Mouse (Mus musculus) intestine, embryonic 14.5 days (tissue): Measurements from ENCODE around the gene Smg1. TPM values are rescaled to one million over a fixed set of nuclear protein-coding genes. Genes with fewer than 3 reads are reported as not detected.

Experiments used
- ATAC-seq: fragments of 200-750 bp; cut with Nextera tagmentation; replicated peaks from 2 replicates; pipeline ENCODE4 v1.8.0; 2017; ENCODE audit warnings: low read depth, moderate number of reproducible peaks, moderate TSS enrichment, moderate library complexity; ENCODE audit not compliant: low FRiP score, low TSS enrichment
- DNase-seq: peaks from one replicate; pipeline ENCODE4 v3.0.0-alpha.2; 2018; ENCODE audit warnings: low spot score
- H3K27ac ChIP-seq: fragments of 300-500 bp; sonication (generic); 2 replicates; pipeline ENCODE4 v1.5.1; 2014; ENCODE audit warnings: low read depth, mild to moderate bottlenecking, control low read depth
- H3K27me3 ChIP-seq: fragments of 300-500 bp; sonication (generic); replicated peaks from 2 replicates; pipeline ENCODE4 v1.6.1; 2014; ENCODE audit warnings: low read length, control low read depth; ENCODE audit not compliant: control insufficient read depth, insufficient read depth
- H3K36me3 ChIP-seq: fragments of 300-500 bp; sonication (generic); 2 replicates; pipeline ENCODE4 v1.6.1; 2014; ENCODE audit warnings: low read length, control low read depth; ENCODE audit not compliant: control insufficient read depth, insufficient read depth
- H3K4me1 ChIP-seq: fragments of 300-500 bp; sonication (generic); replicated peaks from 2 replicates; pipeline ENCODE4 v1.6.1; 2014; ENCODE audit warnings: low read length, control low read depth, mixed read lengths; ENCODE audit not compliant: control insufficient read depth, insufficient read depth
- H3K4me2 ChIP-seq: fragments of 300-500 bp; sonication (generic); 2 replicates; pipeline ENCODE4 v1.6.1; 2014; ENCODE audit warnings: low read length
- H3K4me3 ChIP-seq: fragments of 300-500 bp; sonication (generic); 2 replicates; pipeline ENCODE4 v1.5.1; 2014; ENCODE audit warnings: low read depth, low read length, control low read depth, mixed read lengths
- H3K9ac ChIP-seq: fragments of 300-500 bp; sonication (generic); 2 replicates; pipeline ENCODE4 v1.6.1; 2014; ENCODE audit warnings: mild to moderate bottlenecking, low read length
- H3K9me3 ChIP-seq: fragments of 300-500 bp; sonication (generic); 2 replicates; pipeline ENCODE4 v1.6.1; 2016; ENCODE audit warnings: low read length, control low read depth; ENCODE audit not compliant: control insufficient read depth
- WGBS: fragments of 180-500 bp; shearing (Covaris S2); extraction: QIAGEN DNeasy Blood & Tissue Kit; methylation state at CpG from one replicate; pipeline ENCODE4 v1.1.7; 2014; 5-methylcytosine and 5-hydroxymethylcytosine counted together
- polyA plus RNA-seq: library from polyadenylated mRNA; unstranded; fragments of >200 nt; fragmentation: Nextera tagmentation; extraction: Ambion mirVana; gene quantifications from 2 replicates; pipeline ENCODE4 v1.2.1, GENCODE M21; 2014

Smg1 gene
- polyA plus RNA-seq, 1 experiment from 2014 or later = 26.4 TPM

DNA sequence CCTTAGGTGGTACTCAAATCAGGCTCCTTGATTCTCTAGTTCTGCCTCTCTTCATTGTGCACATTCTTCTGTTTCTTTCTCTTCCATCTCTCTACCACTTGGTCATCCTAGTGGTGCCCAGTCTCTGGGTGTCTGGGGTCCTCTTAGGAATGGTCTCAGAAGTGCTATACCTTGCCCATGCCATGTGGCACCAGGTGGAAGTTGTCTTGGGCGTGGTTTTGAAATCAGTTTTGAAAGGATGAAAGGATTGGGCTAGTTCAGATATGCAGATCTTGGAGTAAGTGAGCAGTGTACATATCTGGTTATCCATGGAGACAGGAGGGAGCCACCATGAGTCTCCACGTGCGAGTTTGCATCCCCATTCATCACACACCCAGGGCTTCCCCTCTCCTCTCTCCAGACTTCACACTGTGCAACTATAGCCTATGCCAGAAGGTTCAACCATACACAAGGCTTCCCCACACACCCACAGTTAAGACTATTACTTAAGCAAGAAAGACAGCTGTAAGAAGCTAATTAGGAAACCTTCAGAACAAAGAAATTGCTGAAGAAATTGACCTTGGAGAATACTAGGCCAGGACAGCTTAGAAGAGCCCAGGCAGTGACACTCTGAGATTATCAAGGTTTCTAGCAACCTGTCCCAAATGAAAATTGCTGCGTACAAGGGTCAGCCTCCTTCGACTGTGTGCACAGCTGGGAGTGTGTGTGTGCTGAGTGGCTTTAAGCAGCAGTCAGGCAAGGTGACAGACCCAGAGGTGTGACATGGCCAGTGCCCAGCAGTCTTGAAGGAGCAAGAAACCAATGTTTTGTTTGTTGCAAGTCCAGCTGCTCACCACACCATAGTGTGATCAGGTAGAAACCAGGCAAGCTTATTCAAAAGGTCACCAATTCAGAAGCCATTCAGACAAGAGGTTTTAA is 139.7 kb downstream of the Smg1 start:
- 45% methylated on average over 5 of the region's 5 CpGs for WGBS
- no peak for DNase-seq
- no peaks in the 10 kb centered on the region for H3K9me3 ChIP-seq
- no peaks in the 10 kb centered on the region for H3K4me1 ChIP-seq
- H3K27me3 ChIP-seq = no peaks in the 10 kb centered on the region
- H3K9ac ChIP-seq = no peak overlapping the region
- H3K27ac ChIP-seq = no peak overlapping the region
- no peak overlapping the region for H3K4me2 ChIP-seq
- no peak overlapping the region for H3K4me3 ChIP-seq
- H3K36me3 ChIP-seq = peaks cover 45% of the 10 kb centered on the region
- peak; percentile 29; the same call in 1 of the 2 replicates for ATAC-seq

DNA sequence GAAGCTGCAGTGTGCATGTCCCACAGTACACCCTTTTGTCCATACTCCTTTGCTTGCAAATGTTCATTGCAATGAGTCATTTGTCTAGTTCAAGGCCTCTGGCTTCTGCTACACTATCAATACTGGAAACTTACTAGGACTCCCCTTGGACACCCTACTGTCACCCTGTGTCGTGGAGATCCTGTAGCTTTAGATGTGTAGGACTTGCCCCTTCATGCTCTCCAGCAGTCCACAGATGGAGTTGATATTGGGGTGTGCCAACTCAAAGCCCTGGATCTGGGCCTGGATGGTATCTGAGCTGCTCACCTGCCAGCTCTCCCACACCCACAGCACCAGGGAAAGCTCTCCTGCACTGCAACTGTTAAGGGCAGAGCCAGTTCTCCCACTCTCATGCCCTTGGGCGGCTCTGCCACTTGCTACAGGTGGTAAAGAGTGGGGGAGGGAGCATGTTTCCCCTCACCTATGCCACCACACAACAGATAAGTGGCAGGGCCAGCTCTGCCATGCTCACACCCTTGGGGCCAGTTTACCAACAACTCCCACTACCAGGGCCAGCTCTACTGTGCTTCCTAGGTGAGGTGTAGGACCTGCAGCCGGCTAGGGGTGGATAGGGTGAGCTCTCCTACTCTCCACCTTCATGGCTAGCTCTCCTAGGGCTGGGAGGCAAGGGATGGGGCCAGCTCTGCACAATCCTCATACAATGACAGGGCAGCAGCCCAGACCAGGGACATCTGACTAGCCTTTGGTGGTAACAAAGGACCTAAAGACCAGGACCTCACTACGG is 140.6 kb downstream of the Smg1 start:
- Histone ChIP-seq H3K27me3 (no peaks in the 10 kb centered on the region), H3K4me2 (no peak overlapping the region), H3K4me3 (no peak overlapping the region), H3K9me3 (no peaks in the 10 kb centered on the region), H3K27ac (no peak overlapping the region), H3K9ac (no peak overlapping the region), H3K4me1 (no peaks in the 10 kb centered on the region), H3K36me3 (peaks cover 36% of the 10 kb centered on the region)
- peak; percentile 40 for ATAC-seq
- peak; percentile 63 for DNase-seq
- WGBS = 50% methylated on average over 4 of the region's 4 CpGs

DNA sequence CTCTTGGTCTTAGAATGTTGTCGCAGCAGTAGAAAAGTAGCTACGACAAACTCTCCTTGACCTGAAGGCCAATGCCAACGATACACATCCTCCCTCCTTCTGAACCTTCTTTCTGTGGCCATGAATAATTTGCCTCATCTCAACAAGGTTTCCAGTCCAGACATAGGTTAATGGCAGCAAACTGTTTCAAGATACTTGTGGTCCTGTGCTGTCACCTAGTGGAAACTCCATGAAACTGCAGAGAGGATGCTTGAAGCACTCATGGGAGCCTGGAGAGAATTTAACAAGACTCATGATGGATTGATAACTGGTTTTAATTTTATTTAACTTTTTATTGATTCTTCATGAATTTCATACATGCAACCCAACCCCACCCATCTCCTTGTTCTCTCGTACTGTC is 141.2 kb downstream of the Smg1 start:
- Histone ChIP-seq H3K4me3 (no peak overlapping the region), H3K27ac (no peak overlapping the region)
- DNase-seq = no peak

DNA sequence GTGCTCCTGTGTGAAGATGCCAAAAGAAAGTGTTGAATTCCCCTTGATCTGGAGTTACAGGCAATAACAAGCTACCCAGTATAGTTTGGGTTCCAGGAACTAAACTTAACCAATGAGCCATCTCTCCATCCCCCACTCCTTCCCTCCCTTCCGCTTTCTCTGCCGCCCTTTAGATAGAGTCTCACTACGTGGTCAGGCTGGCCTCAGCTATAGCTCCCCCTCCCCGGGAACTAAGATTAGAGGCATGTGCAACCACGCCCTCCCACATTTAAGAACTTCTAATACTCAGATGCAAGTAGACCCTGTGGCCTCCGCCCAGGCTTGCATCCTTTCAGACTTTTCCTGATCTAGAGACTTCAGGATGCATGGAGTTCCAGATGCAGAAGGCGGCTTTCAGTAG is 145.9 kb downstream of the Smg1 start:
- Histone ChIP-seq H3K9me3 (no peaks in the 10 kb centered on the region), H3K9ac (no peak overlapping the region), H3K36me3 (no peaks in the 10 kb centered on the region), H3K4me1 (no peaks in the 10 kb centered on the region), H3K27ac (no peak overlapping the region), H3K4me2 (no peak overlapping the region), H3K4me3 (no peak overlapping the region), H3K27me3 (no peaks in the 10 kb centered on the region)
- DNase-seq (no peak), ATAC-seq (no peak)
- 61% methylated on average over 7 of the region's 7 CpGs for WGBS

More for the DNA sequence above, 141.2 kb downstream of the Smg1 start:
- no peaks in the 10 kb centered on the region for H3K4me1 ChIP-seq
- no peaks in the 10 kb centered on the region for H3K27me3 ChIP-seq
- WGBS = 47% methylated on average over 4 of the region's 4 CpGs
- no peak overlapping the region for H3K4me2 ChIP-seq
- H3K9me3 ChIP-seq = no peaks in the 10 kb centered on the region
- H3K9ac ChIP-seq = no peak overlapping the region
- no peak for ATAC-seq
- H3K36me3 ChIP-seq = peaks cover 30% of the 10 kb centered on the region

Other genes with a start within 250 kb of the Smg1 start
- 894 and 1,000 TPM in 2 replicates for gene Rps15a, start 127.5 kb downstream of the Smg1 start, polyA plus RNA-seq
- 323 and 348 TPM in 2 replicates for gene Arl6ip1, start 114.0 kb downstream of the Smg1 start, polyA plus RNA-seq
- gene Syt17, start 204.6 kb upstream of the Smg1 start, polyA plus RNA-seq = 8.3 and 9.1 TPM in 2 replicates
- 2.6 and 2.8 TPM in 2 replicates for gene Itpripl2, start 248.3 kb upstream of the Smg1 start, polyA plus RNA-seq